Comparison of ENCODE assay signal across 9 mouse cellular contexts in the genomic region with DNA sequence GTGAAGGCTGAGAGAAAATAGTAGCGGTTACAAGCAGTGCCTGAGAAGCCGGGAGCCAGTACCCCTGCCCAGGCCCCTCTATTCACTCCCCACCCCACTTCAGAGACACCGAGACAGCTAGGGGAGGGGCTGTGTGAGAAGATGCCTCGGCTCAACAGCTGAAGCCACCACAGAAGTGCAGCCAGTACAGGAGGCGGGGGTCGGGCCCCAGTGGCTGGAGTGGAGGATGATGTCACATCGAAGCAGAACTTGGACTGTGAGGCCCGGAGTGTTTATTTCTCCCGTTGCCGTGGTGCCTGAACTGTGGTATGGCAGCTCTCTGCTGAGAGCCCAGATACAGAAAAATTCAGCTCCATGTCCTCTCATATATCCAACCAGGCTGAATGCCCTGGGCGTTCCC. TPM values are rescaled to one million over a fixed set of nuclear protein-coding genes. Genes with fewer than 3 reads are reported as not detected.
DNase-seq lines count a peak whose midpoint lies in the region; ATAC-seq lines count a peak whose summit lies in the region.
"Had no signal": no experiment of that assay in that cellular context is flagged by ENCODE, and none has a peak within 500 bp of the region (broad histone marks: within the 10 kb centered on the region; RNA-seq: fewer than 3 reads in every experiment).

No protein-coding gene starts in this region.

- no peaks in the 10 kb centered on the region for H3K9me3 ChIP-seq in neural tube, embryonic 11.5 days (ENCODE audit: control insufficient read depth, low read length)
- no peaks in the 10 kb centered on the region for H3K9me3 ChIP-seq in heart, embryonic 12.5 days (replicated peaks)
- no peaks in the 10 kb centered on the region for H3K9me3 ChIP-seq in lung, embryonic 15.5 days
- H3K9me3 ChIP-seq: megakaryocyte, embryonic 14.5 days had no signal

- H3K4me3 ChIP-seq in neural tube, embryonic 11.5 days (ENCODE audit: low read depth, low read length): no peak overlapping the region
- H3K4me3 ChIP-seq in heart, embryonic 12.5 days: no peak overlapping the region
- no peak overlapping the region for H3K4me3 ChIP-seq in lung, embryonic 15.5 days
- H3K4me3 ChIP-seq: megakaryocyte, embryonic 14.5 days had no signal

- H3K4me2 ChIP-seq in neural tube, embryonic 11.5 days (ENCODE audit: low read depth): no peak overlapping the region
- H3K4me2 ChIP-seq in heart, embryonic 12.5 days: peak overlapping the region; percentile 43
- H3K4me2 ChIP-seq in lung, embryonic 15.5 days: no peak overlapping the region

- H3K27me3 ChIP-seq in neural tube, embryonic 11.5 days (ENCODE audit: control insufficient read depth, insufficient read depth, low read length): no peaks in the 10 kb centered on the region
- H3K27me3 ChIP-seq in heart, embryonic 12.5 days (replicated peaks): no peaks in the 10 kb centered on the region
- H3K27me3 ChIP-seq in lung, embryonic 15.5 days: no peaks in the 10 kb centered on the region

- ATAC-seq in neural tube, embryonic 11.5 days (ENCODE audit: insufficient read depth, low FRiP score, low TSS enrichment): no peak
- ATAC-seq in heart, embryonic 12.5 days (ENCODE audit: insufficient number of reproducible peaks, low FRiP score): peak; percentile 82
- ATAC-seq in lung, embryonic 15.5 days (ENCODE audit: borderline replicate concordance, extremely low read depth, low FRiP score, low TSS enrichment): peak; percentile 75

- H3K27ac ChIP-seq in neural tube, embryonic 11.5 days (ENCODE audit: low read depth, low read length): no peak overlapping the region
- peak overlapping the region; percentile 73 for H3K27ac ChIP-seq in heart, embryonic 12.5 days (ENCODE audit: poor library complexity, severe bottlenecking)
- H3K27ac ChIP-seq in lung, embryonic 15.5 days: no peak overlapping the region

- peak overlapping the region; percentile 5; the same call in 1 of the 2 replicates for H3K9ac ChIP-seq in neural tube, embryonic 11.5 days (ENCODE audit: low read length)
- H3K9ac ChIP-seq in heart, embryonic 12.5 days: peak overlapping the region; percentile 61
- no peak overlapping the region for H3K9ac ChIP-seq in lung, embryonic 15.5 days

- no peaks in the 10 kb centered on the region for H3K36me3 ChIP-seq in neural tube, embryonic 11.5 days (ENCODE audit: control insufficient read depth, insufficient read depth, low read length)
- H3K36me3 ChIP-seq in heart, embryonic 12.5 days: no peaks in the 10 kb centered on the region
- H3K36me3 ChIP-seq in lung, embryonic 15.5 days: no peaks in the 10 kb centered on the region

- peak; percentile 30 for DNase-seq in neural tube, embryonic 11.5 days (ENCODE audit: low spot score)
- no peak for DNase-seq in neural tube, embryonic 10.5 days (ENCODE audit: extremely low spot score, low spot score)
- no peak for DNase-seq in cerebellum, postnatal 4 days (ENCODE audit: low spot score in 2 of 2)
- DNase-seq in spleen, adult 18-20 months: no peak
- no peak for DNase-seq in layer of hippocampus, adult 9-10 months (ENCODE audit: low spot score)
- no peak for DNase-seq in adrenal gland, postnatal 4 days (ENCODE audit: low spot score in 2 of 2)

- H3K4me1 ChIP-seq in neural tube, embryonic 11.5 days (ENCODE audit: control insufficient read depth, insufficient read depth, low read length): no peaks in the 10 kb centered on the region
- H3K4me1 ChIP-seq in heart, embryonic 12.5 days (replicated peaks): peaks cover 37% of the 10 kb centered on the region
- peaks cover 23% of the 10 kb centered on the region for H3K4me1 ChIP-seq in lung, embryonic 15.5 days

- 48% methylated on average over 11 of the region's 11 CpGs for WGBS in neural tube, embryonic 11.5 days
- WGBS in heart, embryonic 12.5 days: 22% methylated on average over 11 of the region's 11 CpGs
- WGBS in lung, embryonic 15.5 days: 10% methylated on average over 11 of the region's 11 CpGs

RNA-seq across cellular contexts. Expression of gene Odf3l1, which starts 12.7 kb away (rescaled TPM):
- polyA plus RNA-seq in neural tube, embryonic 11.5 days (2014; fragmentation: Nextera tagmentation; extraction: Ambion mirVana): not detected in 2 replicates
- 0.84 and 1.5 TPM in 2 replicates for polyA plus RNA-seq in heart, embryonic 12.5 days (2016; fragmentation: Nextera tagmentation; extraction: Ambion mirVana)
- 0.60 and 0.72 TPM in 2 replicates for polyA plus RNA-seq in lung, embryonic 15.5 days (2015; fragmentation: Nextera tagmentation; extraction: Ambion mirVana)
- total RNA-seq in adrenal gland, postnatal 4 days (2021): 1 to 10 TPM in 1 of 2 experiments, under 1 TPM in 1; 0.73 to 1.4 TPM

RNA-seq across cellular contexts. Expression of gene Cspg4, which starts 13.1 kb away (rescaled TPM):
- 2.6 and 3.8 TPM in 2 replicates for polyA plus RNA-seq in neural tube, embryonic 11.5 days (2014; fragmentation: Nextera tagmentation; extraction: Ambion mirVana)
- polyA plus RNA-seq in heart, embryonic 12.5 days (2016; fragmentation: Nextera tagmentation; extraction: Ambion mirVana): 32.5 and 35.9 TPM in 2 replicates
- 17.8 and 21.1 TPM in 2 replicates for polyA plus RNA-seq in lung, embryonic 15.5 days (2015; fragmentation: Nextera tagmentation; extraction: Ambion mirVana)
- total RNA-seq in adrenal gland, postnatal 4 days (2021): 10 to 100 TPM; 12.4 to 16.5 TPM

RNA-seq across cellular contexts. Expression of gene Lingo1, which starts 55.5 kb away (rescaled TPM):
- 12.2 and 14.7 TPM in 2 replicates for polyA plus RNA-seq in neural tube, embryonic 11.5 days (2014; fragmentation: Nextera tagmentation; extraction: Ambion mirVana)
- polyA plus RNA-seq in heart, embryonic 12.5 days (2016; fragmentation: Nextera tagmentation; extraction: Ambion mirVana): 1.8 and 2.4 TPM in 2 replicates
- 4.1 and 4.3 TPM in 2 replicates for polyA plus RNA-seq in lung, embryonic 15.5 days (2015; fragmentation: Nextera tagmentation; extraction: Ambion mirVana)
- 1 to 10 TPM; 6.1 to 8.5 TPM for total RNA-seq in adrenal gland, postnatal 4 days (2021)
